Mouse (Mus musculus): ENCODE data around the gene Snrnp35. TPM values are rescaled to one million over a fixed set of nuclear protein-coding genes. Genes with fewer than 3 reads are reported as not detected.

Gene Snrnp35
- polyA plus RNA-seq, 1 experiment, result 35.0 TPM

DNA sequence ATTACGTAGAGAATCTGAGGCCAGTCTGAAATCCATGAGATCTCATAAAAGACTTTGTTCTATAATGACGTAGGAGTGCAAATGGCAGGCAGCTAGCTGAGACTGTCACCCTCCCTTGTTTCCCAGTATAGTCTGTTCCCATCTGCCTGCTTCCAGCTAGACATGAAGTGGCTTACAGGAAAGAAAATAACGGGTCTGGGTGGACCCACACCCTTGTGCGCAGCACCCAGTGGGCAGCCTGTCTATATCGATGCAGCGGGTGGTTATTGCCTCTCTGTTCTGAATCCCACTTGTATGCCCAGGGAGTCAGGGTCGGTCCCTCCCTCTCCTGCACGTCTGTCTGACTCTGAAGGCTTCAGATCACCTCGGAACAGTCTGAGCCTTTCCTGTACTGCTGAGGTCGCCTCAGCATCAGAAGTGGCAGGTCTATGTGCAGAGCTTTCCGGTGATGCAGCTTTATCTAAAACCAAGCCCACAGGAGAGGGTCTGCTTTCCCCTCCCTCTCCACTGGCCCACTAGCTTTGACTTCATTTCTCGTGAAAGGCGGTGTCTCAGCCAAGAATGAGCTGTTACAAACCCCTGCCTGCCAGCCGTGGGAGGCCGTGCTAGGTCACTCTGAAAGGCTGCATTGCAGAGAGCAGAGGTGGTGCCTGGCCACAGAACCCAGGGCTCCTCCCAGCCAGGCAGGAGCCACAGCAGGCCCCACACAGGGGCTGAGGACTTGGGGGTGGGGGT is 30.3 kb upstream of the Snrnp35 start:
- TF ChIP-seq GATA1 (IDR thresholded peaks at IDR 0.05; ENCODE audit: low read length), result no peak

DNA sequence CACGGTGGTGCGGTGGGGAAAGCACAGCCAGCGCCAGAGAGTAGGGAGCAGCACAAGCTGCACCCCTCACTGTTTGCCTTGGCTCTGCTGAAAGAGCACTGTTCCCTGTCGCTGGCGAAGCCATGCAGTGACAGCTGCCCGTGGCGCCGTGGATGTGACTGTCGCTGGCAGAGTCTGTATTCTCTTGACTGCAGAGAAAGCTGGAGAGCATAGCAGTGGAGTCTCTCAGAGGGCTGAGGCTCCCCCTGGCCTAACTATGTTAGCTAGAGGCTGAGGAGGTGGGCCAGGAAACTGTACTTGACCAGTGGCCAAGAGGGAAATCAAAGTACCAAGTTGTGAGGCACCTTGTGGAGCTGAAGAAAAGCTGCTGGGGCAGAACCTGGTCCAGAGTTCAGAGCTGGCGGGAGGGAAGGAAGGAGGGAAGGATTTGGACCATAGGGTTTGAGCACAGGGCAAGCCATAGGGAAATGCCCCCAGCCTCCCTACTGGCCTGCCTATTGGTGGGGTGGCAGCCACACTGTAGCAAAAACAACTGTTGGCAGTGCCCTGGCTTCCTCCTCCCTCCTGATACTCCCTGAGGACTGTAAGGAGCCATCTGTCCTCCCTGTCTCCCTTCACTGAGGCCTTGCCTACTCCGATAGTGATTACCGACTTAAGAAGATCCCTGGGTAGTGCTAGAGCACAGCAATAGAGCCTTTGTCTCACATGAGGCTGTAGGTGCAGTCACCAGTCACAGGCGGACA is 29.4 kb upstream of the Snrnp35 start:
- TF ChIP-seq GATA1 (IDR thresholded peaks at IDR 0.05; ENCODE audit: low read length), result no peak

DNA sequence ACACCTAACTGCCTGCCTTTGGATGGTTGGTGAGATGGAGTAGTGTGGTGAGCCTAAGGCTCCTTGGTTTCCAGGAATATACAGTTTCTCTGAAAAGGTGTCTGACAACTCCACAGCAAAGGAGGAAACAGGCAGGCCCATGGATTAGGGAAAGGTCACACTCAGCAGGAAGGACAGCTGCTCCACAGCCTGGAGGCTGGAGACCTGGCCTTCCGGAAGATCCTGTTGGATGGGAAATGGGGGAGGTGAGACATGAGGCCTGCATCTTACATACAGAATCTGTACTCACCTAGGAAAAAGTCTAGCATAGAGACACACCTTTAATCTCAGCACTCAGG is 28.9 kb upstream of the Snrnp35 start:
- no peak for TF ChIP-seq GATA1 (IDR thresholded peaks at IDR 0.05; ENCODE audit: low read length)

DNA sequence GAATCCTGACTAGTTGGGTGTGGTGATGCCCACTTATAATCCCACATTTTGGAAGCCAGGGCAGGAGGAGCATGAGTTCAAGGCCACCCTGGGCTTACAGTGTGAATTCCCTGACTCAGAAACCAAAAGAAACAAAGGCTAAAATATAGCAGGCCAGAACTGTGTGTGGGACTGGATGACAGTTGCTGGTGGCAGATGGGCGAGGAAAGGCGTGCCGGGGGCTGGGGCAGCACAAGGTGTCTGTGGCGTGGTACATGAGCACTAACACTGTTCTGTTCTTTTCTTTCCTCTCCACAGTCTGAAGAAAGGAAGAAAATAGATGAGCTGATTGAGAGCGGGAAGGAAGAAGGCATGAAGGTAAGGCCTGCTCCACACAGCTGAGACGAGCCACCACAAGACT is 26.2 kb upstream of the Snrnp35 start:
- TF ChIP-seq GATA1 (IDR thresholded peaks at IDR 0.05; ENCODE audit: low read length), result no peak

DNA sequence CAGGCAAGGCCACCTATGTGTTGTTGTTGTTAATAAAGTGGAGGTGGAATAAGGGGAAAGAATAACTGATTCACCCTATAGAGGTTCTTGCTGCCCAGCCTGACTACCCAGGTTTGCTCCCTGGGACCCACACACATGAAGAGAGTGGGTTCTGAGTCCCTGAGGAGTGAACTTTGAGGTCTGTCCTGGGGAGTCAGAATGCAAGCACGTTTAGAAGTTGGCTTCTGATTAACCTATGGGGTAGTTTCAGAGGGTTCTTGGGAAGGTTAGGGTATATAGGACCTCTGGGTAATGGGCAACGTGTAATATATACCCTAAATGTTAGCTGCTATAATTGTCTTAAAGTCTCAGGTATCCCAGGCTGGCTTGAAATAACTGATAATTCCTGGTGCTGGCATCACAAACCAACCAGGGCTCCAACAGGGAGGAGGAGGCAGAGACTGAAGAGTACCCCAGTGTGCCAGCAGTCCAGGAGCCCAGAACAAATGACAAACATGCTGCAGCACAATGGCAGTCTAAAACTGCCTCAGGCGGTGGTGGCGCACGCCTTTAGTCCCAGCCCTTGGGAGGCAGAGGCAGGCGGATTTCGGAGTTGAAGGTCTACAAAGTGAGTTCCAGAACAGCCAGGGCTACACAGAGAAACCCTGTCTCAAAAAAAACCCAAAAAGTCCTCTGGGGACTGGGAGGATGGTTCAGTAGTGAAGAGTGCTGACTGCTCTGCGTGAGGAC is 20.5 kb upstream of the Snrnp35 start:
- no peak for TF ChIP-seq GATA1 (IDR thresholded peaks at IDR 0.05; ENCODE audit: low read length)

DNA sequence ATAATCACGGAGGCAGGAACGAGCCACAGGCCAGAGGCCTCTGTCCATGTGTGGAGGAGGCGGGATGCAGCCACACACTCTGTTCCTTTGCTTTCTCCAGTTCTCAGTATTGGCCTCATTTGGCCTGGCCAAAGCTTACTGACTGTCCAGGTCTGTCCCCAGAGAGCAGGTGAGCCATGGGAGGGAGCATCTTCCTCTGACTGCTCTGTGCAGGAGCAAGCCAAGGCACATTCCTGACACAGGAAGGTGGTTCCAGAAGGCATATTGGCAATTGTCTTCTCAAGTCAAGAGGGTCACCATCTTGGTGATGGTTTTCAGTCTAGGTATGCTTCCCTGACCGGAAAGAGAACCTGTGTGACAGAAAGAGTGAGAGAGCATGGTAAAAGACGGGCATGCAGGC is 19.5 kb upstream of the Snrnp35 start:
- no peak for TF ChIP-seq GATA1 (IDR thresholded peaks at IDR 0.05; ENCODE audit: low read length)

DNA sequence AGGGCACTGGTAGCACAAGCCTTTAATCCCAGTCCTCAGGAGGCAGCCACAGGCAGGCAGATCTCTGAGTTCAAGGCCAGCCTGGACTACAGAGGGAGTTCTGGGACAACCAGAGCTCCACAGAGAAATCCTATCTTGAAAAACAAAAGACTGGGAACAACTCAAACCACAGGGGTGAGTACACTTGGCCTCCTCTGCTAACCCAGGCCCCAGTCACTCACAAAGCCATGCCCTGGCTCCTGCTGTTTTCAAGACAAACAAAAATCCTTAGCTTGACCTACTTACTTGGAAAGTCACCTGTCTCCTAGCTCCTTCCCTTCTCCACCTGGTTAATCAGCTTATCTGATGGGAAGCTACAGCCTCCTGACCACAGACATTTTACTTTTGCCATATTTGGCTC is 18.0 kb upstream of the Snrnp35 start:
- TF ChIP-seq GATA1 (IDR thresholded peaks at IDR 0.05; ENCODE audit: low read length), result no peak

DNA sequence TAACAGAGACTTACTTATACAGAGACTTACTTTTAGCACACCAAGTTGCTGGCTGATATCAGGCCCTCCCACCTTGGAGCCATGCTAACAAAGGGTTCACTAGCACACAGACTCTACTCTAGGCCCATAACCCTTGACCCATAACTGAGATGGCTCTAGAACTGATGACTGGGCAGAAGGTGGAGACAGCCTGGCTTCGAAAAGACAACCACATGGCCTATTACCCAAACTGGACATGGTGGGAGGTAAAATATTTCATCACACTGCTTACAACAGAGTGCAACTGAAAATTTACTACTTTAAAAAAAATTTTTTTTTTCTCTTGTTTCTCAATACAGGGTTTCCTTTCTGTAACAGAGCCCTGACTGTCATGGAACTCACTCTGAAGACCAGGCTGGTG is 15.2 kb upstream of the Snrnp35 start:
- no peak for TF ChIP-seq GATA1 (IDR thresholded peaks at IDR 0.05; ENCODE audit: low read length)

DNA sequence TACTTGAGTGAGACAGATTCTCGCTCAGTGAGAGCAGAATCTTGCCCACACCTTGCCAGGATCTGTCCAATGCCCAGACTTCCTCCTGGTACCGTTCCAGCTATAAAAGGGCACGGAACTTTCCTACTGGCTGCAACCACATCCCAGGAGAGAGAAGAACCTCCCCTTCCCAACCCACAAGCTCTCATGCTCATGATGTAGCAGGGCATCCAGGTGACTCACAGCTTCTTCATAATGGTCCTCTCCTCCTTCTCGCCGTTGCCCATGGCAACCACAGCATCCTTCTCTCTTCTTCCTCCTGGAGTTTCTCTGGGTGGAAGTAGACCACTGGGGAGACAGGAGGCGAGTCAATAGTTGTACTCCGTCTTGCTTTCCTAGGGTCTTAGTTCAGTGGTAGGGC is 14.6 kb upstream of the Snrnp35 start:
- TF ChIP-seq GATA1 (IDR thresholded peaks at IDR 0.05; ENCODE audit: low read length), result no peak

DNA sequence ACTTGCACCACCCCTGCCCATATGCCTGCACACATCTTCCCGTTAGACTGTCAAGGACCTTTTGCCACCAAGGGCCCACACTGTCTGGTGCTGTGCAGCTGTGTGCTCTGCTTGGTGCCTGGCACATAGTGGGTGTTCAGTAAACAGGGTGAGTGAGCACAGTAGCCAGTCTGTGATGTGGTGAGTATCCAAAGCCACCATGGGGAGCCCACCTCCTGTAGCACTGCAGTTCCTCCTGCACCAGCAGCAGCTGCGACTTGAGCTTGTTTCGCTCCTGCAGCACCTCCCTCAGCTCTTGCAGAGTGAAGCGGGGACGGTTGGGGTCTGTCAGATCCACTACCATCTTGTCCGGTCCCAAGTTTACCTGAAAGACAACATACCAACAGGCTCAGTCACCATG is 13.4 kb upstream of the Snrnp35 start:
- no peak for TF ChIP-seq GATA1 (IDR thresholded peaks at IDR 0.05; ENCODE audit: low read length)

DNA sequence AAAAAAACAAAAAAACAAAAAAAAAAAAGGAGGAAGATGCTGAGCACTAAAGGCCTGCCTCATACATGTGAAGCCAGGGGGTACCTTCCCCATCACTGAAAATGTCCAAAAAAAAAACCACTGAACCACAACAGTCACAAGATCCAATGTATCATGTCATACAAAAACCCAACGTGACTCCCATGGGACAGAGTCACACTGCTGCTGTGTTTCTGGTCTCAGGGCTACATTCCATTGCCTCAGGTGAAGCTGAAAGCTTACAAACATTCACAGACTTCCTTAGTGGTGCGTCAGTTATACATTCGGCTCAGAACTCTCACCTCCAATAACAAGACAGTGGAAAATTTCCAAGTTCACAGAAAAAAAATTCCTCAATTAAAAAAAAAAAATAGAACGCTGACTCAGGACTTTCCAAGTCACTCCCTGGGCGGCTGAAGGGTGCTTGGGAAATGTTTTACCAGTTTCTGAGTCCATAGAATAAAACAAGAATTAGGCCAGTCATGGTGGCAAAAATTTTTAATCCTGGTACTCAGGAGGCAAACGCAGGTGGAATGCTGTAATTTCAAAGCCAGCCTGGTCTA is 12.3 kb upstream of the Snrnp35 start:
- TF ChIP-seq GATA1 (IDR thresholded peaks at IDR 0.05; ENCODE audit: low read length), result no peak

DNA sequence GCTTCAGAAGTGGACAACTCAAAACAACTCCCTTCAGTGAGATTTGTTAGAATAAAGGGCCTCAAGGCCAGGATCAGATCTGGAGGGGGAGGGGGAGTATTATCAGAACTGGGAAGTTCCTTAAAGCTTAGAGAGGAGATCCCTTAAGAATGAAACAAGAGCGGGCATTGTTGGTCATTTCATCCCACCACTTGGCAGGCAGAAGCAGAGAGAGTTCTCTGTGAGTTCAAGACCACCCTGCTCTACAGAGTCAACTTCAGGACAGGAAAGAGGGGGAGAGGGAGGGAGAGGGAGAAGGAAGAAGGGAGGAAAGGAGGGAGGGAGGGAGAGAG is 4.1 kb upstream of the Snrnp35 start:
- no peak for TF ChIP-seq GATA1 (IDR thresholded peaks at IDR 0.05; ENCODE audit: low read length)

DNA sequence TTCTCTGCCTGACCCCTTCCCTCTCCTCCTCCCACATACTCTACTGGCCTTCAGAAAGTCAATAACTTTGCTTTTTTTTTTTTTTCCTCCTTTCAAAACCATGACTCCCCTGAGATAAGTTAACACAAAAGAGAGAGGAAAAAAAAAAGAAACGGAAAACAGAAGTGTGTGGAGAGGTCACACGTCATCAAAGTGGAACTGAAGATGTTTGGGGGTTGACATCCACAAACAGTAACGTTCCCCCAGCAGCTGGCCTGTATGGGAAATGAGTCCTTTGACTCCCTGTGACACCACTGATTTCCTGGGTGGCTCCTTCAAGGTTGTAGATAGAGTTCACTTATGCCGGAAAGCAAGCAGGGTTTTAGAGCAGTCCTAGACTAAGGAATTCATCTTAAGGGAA is 2.8 kb upstream of the Snrnp35 start:
- no peak for TF ChIP-seq GATA1 (IDR thresholded peaks at IDR 0.05; ENCODE audit: low read length)

DNA sequence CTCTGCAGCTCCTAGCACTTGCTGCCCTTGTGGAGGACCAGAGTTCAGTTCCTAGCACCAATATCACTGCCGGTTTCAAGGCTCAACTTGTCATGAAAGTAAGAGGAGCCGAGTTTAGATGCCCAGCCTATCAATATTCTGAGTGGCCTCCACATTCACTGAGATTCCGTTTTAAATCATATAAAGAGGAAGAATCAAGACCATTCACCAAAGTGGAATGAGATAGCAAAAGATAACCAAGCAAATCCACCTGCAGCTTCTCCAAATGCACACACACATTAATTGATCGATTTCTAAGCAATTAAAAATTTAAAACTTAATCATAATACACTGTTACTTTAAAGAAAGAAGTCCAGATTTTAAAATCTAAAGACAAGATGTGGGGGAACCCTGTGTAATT is 1.2 kb upstream of the Snrnp35 start:
- TF ChIP-seq GATA1 (IDR thresholded peaks at IDR 0.05; ENCODE audit: low read length), result no peak

DNA sequence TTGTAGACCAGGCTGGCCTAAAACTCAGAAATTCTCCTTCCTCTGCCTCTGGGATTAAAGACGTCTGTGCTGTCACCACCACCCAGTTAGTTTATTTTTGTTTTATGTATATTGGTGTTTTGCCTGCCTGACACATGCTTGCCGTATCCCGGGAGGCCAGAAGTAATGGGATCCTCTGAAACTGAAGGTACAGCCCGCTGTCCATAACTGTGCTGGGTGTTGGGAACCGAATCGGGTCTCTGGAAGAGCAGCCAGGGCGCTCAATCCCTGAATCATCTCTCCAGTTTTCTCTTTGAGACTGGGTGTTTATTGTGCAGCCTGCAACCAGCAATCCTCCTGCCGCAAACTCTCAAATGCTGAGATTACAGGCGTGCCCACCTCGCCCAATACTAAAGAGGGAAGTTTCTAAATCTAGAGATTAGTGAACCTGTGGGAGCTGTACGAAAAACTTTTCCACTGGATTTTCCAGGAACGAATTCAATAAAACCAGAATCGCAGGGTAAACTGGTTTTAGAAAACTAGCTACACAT is 433 bp upstream of the Snrnp35 start:
- TF ChIP-seq GATA1 (IDR thresholded peaks at IDR 0.05; ENCODE audit: low read length), result no peak
